Mouse (Mus musculus) spleen, postnatal 0 days (tissue): ENCODE data around the gene Atg14. TPM values are rescaled to one million over a fixed set of nuclear protein-coding genes. Genes with fewer than 3 reads are reported as not detected.

Experiments
- polyA plus RNA-seq: library from polyadenylated mRNA; unstranded; fragments of >200 nt; fragmentation: Nextera tagmentation; extraction: Ambion mirVana; gene quantifications from 2 replicates; pipeline ENCODE4 v1.2.1, GENCODE M21; 2015

Atg14 gene
- polyA plus RNA-seq: 8.4 and 9.0 TPM in 2 replicates

GRCm38 (mm10) chr14:47570549-47570948 is at the start of gene Atg14:
TSS of gene Atg14 (minus strand) at chr14:47570649.

Other genes starting within 250 kb of the Atg14 start
- 88.1 and 122 TPM in 2 replicates for gene Lgals3, start 202.9 kb downstream of the Atg14 start, polyA plus RNA-seq
- gene Dlgap5, start 152.2 kb downstream of the Atg14 start, polyA plus RNA-seq: 52.8 and 61.3 TPM in 2 replicates
- 31.1 and 36.4 TPM in 2 replicates for gene Fbxo34, start 120.2 kb downstream of the Atg14 start, polyA plus RNA-seq
- 29.1 and 30.7 TPM in 2 replicates for gene Ktn1, start 77.8 kb upstream of the Atg14 start, polyA plus RNA-seq